Mouse (Mus musculus) testis, adult 2 months (tissue): ENCODE results near the gene Serpine1. TPM values are rescaled to one million over a fixed set of nuclear protein-coding genes. Genes with fewer than 3 reads are reported as not detected.

Experiments used
- H3K27ac ChIP-seq: fragments of 200-500 bp; 2 replicates; pipeline ENCODE4 v1.5.1; 2012; ENCODE audit warnings: low read depth, low read length; ENCODE audit not compliant: control insufficient read depth, insufficient read depth
- H3K27me3 ChIP-seq: fragments of 200-500 bp; 2 replicates; pipeline ENCODE4 v1.6.1; 2012; ENCODE audit warnings: mild to moderate bottlenecking, low read length, moderate library complexity; ENCODE audit not compliant: control insufficient read depth, insufficient read depth
- H3K36me3 ChIP-seq: fragments of 200-500 bp; 2 replicates; pipeline ENCODE4 v1.6.1; 2012; ENCODE audit warnings: mild to moderate bottlenecking, low read length; ENCODE audit not compliant: control insufficient read depth, insufficient read depth
- H3K4me1 ChIP-seq: fragments of 200-500 bp; 2 replicates; pipeline ENCODE4 v1.6.1; 2012; ENCODE audit warnings: low read length; ENCODE audit not compliant: control insufficient read depth, insufficient read depth
- H3K4me3 ChIP-seq: fragments of 200-500 bp; 2 replicates; pipeline ENCODE4 v1.5.1; 2012; ENCODE audit warnings: low read depth, mild to moderate bottlenecking, low read length, moderate library complexity, mixed read lengths; ENCODE audit not compliant: control insufficient read depth
- CTCF ChIP-seq: fragments of 200-500 bp; IDR thresholded peaks from 2 replicates; pipeline ENCODE4 v1.5.1; 2012; ENCODE audit warnings: low read depth, mild to moderate bottlenecking, inconsistent platforms, low read length, moderate library complexity; ENCODE audit not compliant: control insufficient read depth, insufficient read depth, insufficient replicate concordance
- POLR2A ChIP-seq: fragments of 200-500 bp; IDR thresholded peaks from 2 replicates; pipeline ENCODE4 v1.6.1; 2012; ENCODE audit warnings: low read depth, mild to moderate bottlenecking, inconsistent platforms, low read length, moderate library complexity; ENCODE audit not compliant: control insufficient read depth
- polyA plus RNA-seq: library from polyadenylated mRNA; depleted of rRNA; stranded (reverse); fragments of >200 nt; gene quantifications from 2 replicates; pipeline ENCODE4 v1.2.3, GENCODE M21; 2012; rRNA removed

Gene Serpine1
- polyA plus RNA-seq, 1 experiment: 0.72 TPM

GRCm38 (mm10) chr5:137028561-137029272, 43.4 kb downstream of the Serpine1 start:
- H3K27me3 ChIP-seq: 0 out of 2 replicates have a peak, but pooled peaks cover 2% of the 10 kb centered on the region
- H3K4me1 ChIP-seq: peaks cover 39% of the 10 kb centered on the region
- H3K4me3 ChIP-seq: no peak overlapping the region
- no peak overlapping the region for H3K27ac ChIP-seq
- no peaks in the 10 kb centered on the region for H3K36me3 ChIP-seq
- no peak for TF ChIP-seq POLR2A
- TF ChIP-seq CTCF: no peak

DNA sequence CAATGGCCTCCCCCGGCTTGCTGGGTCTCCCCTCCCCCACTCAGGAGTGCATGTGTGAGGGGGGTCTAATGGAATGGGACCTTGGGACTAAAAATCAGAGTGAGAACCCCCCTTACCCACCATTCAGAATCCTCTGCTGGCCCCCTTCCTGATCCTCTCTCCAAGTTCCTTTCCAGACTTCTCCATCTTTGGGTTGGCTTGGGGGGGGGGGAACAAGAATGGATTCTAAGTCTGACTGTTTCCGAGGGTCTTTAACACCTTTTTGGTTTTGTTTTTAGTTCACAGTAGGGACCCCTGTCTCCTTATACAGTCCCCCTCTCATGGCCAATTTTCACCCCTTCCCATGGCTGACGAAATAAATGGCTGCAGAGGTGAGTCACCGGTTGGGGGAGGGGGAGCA, 46.0 kb downstream of the Serpine1 start, which contains the start of gene Vgf:
Gene Vgf (plus strand): TSS at position 301 of the 400 bp plus-strand sequence.
- Histone ChIP-seq H3K36me3 (no peaks in the 10 kb centered on the region), H3K4me3 (peak within 1 kb of the TSS; percentile 14), H3K27me3 (0 out of 2 replicates have a peak, but pooled peaks cover 2% of the 10 kb centered on the region), H3K4me1 (peaks cover 23% of the 10 kb centered on the region), H3K27ac (no peak within 1 kb of the TSS)
- no peak for TF ChIP-seq CTCF
- TF ChIP-seq POLR2A: no peak

DNA sequence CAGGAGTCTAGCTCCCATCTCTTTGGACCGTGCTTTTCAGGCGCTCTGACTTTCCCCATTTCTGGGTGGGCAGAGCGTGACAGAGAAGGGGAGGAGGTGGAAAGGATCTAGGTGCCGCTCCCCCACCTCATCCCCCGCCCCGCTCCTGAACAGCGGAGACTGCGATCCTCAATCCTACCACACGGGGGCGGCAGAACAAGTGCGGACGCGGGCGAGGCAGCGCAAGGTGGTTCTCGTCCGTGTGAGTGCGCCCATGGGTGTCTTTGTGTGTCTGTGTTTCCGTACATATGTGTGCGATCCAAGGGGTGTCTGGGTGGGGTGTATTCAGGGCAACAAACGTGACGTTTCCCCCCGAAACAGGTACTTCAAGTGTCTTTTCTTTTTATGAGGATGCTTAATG, 46.9 kb downstream of the Serpine1 start:
- peaks cover 13% of the 10 kb centered on the region for H3K4me1 ChIP-seq
- H3K4me3 ChIP-seq: peak overlapping the region; percentile 14
- no peak for TF ChIP-seq POLR2A
- peak; percentile 99 for TF ChIP-seq CTCF
- H3K27me3 ChIP-seq: no peaks in the 10 kb centered on the region
- no peaks in the 10 kb centered on the region for H3K36me3 ChIP-seq
- no peak overlapping the region for H3K27ac ChIP-seq

DNA sequence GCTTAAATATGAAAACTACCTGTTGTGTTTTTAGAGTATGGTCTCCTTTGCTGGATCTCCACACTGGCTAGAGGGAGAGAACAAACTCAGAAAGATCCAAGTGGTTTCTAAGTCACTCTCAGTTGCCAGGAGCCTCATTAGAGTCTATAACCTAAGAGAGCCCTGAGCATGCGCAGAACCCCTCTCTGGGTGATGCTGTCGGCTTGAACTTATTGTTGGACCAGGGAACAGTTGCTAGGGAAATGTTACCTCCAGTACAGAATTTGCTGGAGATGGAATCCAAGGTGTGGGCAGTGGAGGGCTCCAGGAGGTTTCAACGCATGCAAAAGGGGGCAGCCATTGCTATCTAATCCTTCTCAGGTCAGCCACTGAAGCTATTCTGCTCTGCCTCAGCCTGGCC, 47.8 kb downstream of the Serpine1 start:
- Histone ChIP-seq H3K27ac (no peak overlapping the region), H3K27me3 (no peaks in the 10 kb centered on the region), H3K36me3 (no peaks in the 10 kb centered on the region), H3K4me3 (peak overlapping the region; percentile 46; the same call in 1 of the 2 replicates), H3K4me1 (peaks cover 6% of the 10 kb centered on the region)
- TF ChIP-seq POLR2A: no peak
- no peak for TF ChIP-seq CTCF

- TF ChIP-seq POLR2A (no peak), CTCF (no peak)
- Histone ChIP-seq H3K27me3 (no peaks in the 10 kb centered on the region), H3K27ac (no peak overlapping the region), H3K36me3 (no peaks in the 10 kb centered on the region), H3K4me1 (no peaks in the 10 kb centered on the region), H3K4me3 (no peak overlapping the region)
Observed at GRCm38 (mm10) chr5:137015913-137016312, 56.2 kb downstream of the Serpine1 start.

- Histone ChIP-seq H3K36me3 (no peaks in the 10 kb centered on the region), H3K4me1 (no peaks in the 10 kb centered on the region), H3K27ac (no peak overlapping the region), H3K27me3 (no peaks in the 10 kb centered on the region), H3K4me3 (no peak overlapping the region)
- TF ChIP-seq CTCF (no peak), POLR2A (no peak)
Observed at GRCm38 (mm10) chr5:137012401-137012950, 59.6 kb downstream of the Serpine1 start.

Other genes with a start within 250 kb of the Serpine1 start
- gene Col26a1, start 189.1 kb downstream of the Serpine1 start, polyA plus RNA-seq: 134 and 135 TPM in 2 replicates
- 133 TPM in 2 replicates for gene Ift22, start 164.1 kb downstream of the Serpine1 start, polyA plus RNA-seq
- gene Fis1, start 119.0 kb downstream of the Serpine1 start, polyA plus RNA-seq: 71.3 and 76.5 TPM in 2 replicates
- gene Cldn15, start 105.7 kb downstream of the Serpine1 start, polyA plus RNA-seq: 0.25 and 0.58 TPM in 2 replicates
- 15.3 and 16.3 TPM in 2 replicates for gene Plod3, start 85.2 kb downstream of the Serpine1 start, polyA plus RNA-seq
- gene Znhit1, start 84.2 kb downstream of the Serpine1 start, polyA plus RNA-seq: 308 and 386 TPM in 2 replicates
- gene Vgf, start 45.9 kb downstream of the Serpine1 start, polyA plus RNA-seq: 0.84 and 1.9 TPM in 2 replicates
- 15.4 and 16.6 TPM in 2 replicates for gene Ap1s1, start 26.1 kb downstream of the Serpine1 start, polyA plus RNA-seq
- gene Trim56, start 43.9 kb upstream of the Serpine1 start, polyA plus RNA-seq: 0.58 and 0.76 TPM in 2 replicates
- gene Muc3, start 77.1 kb upstream of the Serpine1 start, polyA plus RNA-seq: 24.7 and 26.0 TPM in 2 replicates
- gene Muc3a, start 140.1 kb upstream of the Serpine1 start, polyA plus RNA-seq: 1.2 and 1.4 TPM in 2 replicates
- 0.09 and 0.30 TPM in 2 replicates for gene Ache, start 215.3 kb upstream of the Serpine1 start, polyA plus RNA-seq
- 1.6 and 1.7 TPM in 2 replicates for gene Ufsp1, start 222.4 kb upstream of the Serpine1 start, polyA plus RNA-seq
- gene Srrt, start 235.4 kb upstream of the Serpine1 start, polyA plus RNA-seq: 174 and 178 TPM in 2 replicates
- 4.1 and 5.2 TPM in 2 replicates for gene Trip6, start 242.1 kb upstream of the Serpine1 start, polyA plus RNA-seq